Mouse (Mus musculus): ENCODE results near the gene Scap. TPM values are rescaled to one million over a fixed set of nuclear protein-coding genes. Genes with fewer than 3 reads are reported as not detected.

The Scap gene
- polyA plus RNA-seq (2011; ENCODE audit: insufficient read length, low read depth, missing spikeins), result 41.2 and 55.2 TPM in 2 replicates

DNA sequence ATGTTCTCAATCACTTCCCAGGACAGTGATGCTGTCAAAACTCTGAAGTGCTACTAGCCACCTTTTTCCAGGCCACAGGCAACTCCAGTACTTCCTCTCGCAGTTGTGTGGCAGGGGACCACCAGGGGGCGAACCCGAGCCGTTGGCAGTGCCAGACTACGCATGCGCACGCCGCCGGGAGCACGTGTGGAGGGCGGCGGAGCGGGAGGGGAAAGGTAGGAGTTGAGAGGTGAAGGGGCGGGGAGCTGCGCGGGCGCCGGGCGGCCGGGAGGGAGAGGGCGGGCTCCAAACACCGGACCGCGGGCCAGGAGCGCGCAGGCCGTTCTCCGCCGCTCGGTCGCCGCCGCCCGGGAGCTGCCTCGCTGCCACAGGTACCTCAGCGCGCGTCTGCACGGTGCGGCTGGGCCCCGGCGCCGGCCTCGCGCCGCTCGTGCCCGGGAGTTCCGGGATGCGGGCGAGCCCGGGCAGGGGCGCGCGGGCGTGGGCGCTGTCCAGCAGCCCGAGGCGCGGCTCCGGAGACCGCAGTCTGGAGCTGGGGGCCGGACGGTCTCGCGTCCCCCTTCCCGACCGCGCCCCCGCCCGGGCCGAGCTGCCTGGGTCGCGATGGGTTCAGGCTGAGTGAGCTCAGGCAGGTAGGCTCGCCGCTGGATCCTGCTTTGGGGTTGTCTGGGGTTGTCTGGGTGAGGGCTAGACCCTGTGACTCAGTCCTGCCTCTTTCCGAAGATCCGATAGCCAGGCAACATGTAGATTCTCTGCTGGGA, at the start of gene Scap:
Gene Scap (plus strand): TSS at position 154 of the 761 bp plus-strand sequence.
- Histone ChIP-seq H3K27ac (ENCODE audit: insufficient read depth, low read length) (no peak within 1 kb of the TSS), H3K4me3 (ENCODE audit: insufficient read depth, low read length) (peak within 1 kb of the TSS; percentile 83), H3K4me1 (ENCODE audit: control insufficient read depth, insufficient read depth, low read length) (peaks cover 7% of the 10 kb centered on the region)
- TF ChIP-seq POLR2A (IDR thresholded peaks at IDR 0.05; ENCODE audit: low read depth, low read length) (no peak), CTCF (IDR thresholded peaks at IDR 0.05; ENCODE audit: borderline replicate concordance, insufficient read depth, low read length) (peak; percentile 95)

DNA sequence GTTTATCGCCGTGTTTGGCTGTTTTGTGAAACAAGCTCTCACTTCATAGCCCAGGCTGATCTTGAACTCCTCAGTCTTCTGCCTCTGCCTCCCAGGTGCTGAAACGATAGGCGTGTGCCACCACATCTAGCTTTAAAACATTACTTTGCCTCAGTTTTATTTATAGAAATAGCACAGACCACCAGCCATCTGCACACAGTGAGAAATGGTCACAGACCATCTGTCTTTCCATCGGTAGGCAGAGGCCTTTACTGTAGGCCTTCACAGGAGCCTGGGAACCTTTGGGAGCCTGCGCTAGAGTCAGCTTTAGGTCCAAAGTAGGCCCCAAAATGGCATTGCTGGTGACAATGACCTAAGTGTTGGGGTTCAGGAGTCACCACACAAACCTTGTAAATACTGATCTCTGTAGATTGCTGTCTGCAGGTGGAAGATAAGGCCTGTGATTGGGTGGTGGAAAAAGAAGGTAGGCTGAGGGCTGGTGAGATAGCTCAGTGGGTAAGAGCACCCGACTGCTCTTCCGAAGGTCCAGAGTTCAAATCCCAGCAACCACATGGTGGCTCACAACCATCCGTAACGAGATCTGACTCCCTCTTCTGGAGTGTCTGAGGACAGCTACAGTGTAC, 48.9 kb upstream of the Scap start:
- Histone ChIP-seq H3K27ac (ENCODE audit: insufficient read depth, low read length) (no peak overlapping the region), H3K4me1 (ENCODE audit: control insufficient read depth, insufficient read depth, low read length) (no peaks in the 10 kb centered on the region), H3K4me3 (ENCODE audit: insufficient read depth, low read length) (no peak overlapping the region)
- TF ChIP-seq CTCF (IDR thresholded peaks at IDR 0.05; ENCODE audit: borderline replicate concordance, insufficient read depth, low read length), result no peak
- no peak for TF ChIP-seq POLR2A (IDR thresholded peaks at IDR 0.05; ENCODE audit: low read depth, low read length)

GRCm38 (mm10) chr9:110287321-110287924, 45.7 kb upstream of the Scap start:
- no peak overlapping the region for H3K4me3 ChIP-seq (ENCODE audit: insufficient read depth, low read length)
- no peak overlapping the region for H3K27ac ChIP-seq (ENCODE audit: insufficient read depth, low read length)
- TF ChIP-seq CTCF (IDR thresholded peaks at IDR 0.05; ENCODE audit: borderline replicate concordance, insufficient read depth, low read length) (no peak), POLR2A (IDR thresholded peaks at IDR 0.05; ENCODE audit: low read depth, low read length) (no peak)
- H3K4me1 ChIP-seq (ENCODE audit: control insufficient read depth, insufficient read depth, low read length), result no peaks in the 10 kb centered on the region

DNA sequence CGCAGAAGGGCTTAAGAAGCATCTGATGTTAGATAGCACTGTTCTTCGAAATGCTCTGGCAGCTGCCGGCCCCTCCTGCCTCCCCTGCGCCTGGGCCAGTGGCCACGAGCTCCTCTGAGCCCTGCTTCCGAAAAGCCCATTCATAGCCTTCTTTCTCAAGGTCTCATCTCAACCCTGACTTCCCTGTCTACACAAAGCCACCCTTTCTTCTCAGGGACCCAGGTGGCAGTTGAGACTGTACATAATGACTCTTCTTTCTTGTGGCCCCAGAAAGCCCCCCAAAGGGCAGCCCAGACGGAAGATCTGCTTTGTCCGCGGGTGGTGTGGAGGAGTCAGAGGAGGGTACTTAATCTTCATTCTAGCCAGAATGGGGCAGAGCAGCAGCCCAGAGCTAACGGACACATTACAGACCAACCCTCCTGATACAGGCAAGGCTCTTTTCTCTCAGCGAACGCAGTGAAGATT, 39.8 kb upstream of the Scap start:
- H3K4me3 ChIP-seq (ENCODE audit: insufficient read depth, low read length), result no peak overlapping the region
- H3K4me1 ChIP-seq (ENCODE audit: control insufficient read depth, insufficient read depth, low read length), result no peaks in the 10 kb centered on the region
- H3K27ac ChIP-seq (ENCODE audit: insufficient read depth, low read length), result no peak overlapping the region
- TF ChIP-seq POLR2A (IDR thresholded peaks at IDR 0.05; ENCODE audit: low read depth, low read length), result no peak
- TF ChIP-seq CTCF (IDR thresholded peaks at IDR 0.05; ENCODE audit: borderline replicate concordance, insufficient read depth, low read length), result no peak

- no peak for TF ChIP-seq POLR2A (IDR thresholded peaks at IDR 0.05; ENCODE audit: low read depth, low read length)
- no peak for TF ChIP-seq CTCF (IDR thresholded peaks at IDR 0.05; ENCODE audit: borderline replicate concordance, insufficient read depth, low read length)
- H3K4me1 ChIP-seq (ENCODE audit: control insufficient read depth, insufficient read depth, low read length), result no peaks in the 10 kb centered on the region
- no peak overlapping the region for H3K4me3 ChIP-seq (ENCODE audit: insufficient read depth, low read length)
- no peak overlapping the region for H3K27ac ChIP-seq (ENCODE audit: insufficient read depth, low read length)
These were observed 39.1 kb upstream of the Scap start for GRCm38 (mm10) chr9:110293873-110294415.

GRCm38 (mm10) chr9:110294786-110295185, 38.3 kb upstream of the Scap start:
- TF ChIP-seq CTCF (IDR thresholded peaks at IDR 0.05; ENCODE audit: borderline replicate concordance, insufficient read depth, low read length) (no peak), POLR2A (IDR thresholded peaks at IDR 0.05; ENCODE audit: low read depth, low read length) (no peak)
- Histone ChIP-seq H3K4me1 (ENCODE audit: control insufficient read depth, insufficient read depth, low read length) (no peaks in the 10 kb centered on the region), H3K27ac (ENCODE audit: insufficient read depth, low read length) (no peak overlapping the region), H3K4me3 (ENCODE audit: insufficient read depth, low read length) (no peak overlapping the region)

DNA sequence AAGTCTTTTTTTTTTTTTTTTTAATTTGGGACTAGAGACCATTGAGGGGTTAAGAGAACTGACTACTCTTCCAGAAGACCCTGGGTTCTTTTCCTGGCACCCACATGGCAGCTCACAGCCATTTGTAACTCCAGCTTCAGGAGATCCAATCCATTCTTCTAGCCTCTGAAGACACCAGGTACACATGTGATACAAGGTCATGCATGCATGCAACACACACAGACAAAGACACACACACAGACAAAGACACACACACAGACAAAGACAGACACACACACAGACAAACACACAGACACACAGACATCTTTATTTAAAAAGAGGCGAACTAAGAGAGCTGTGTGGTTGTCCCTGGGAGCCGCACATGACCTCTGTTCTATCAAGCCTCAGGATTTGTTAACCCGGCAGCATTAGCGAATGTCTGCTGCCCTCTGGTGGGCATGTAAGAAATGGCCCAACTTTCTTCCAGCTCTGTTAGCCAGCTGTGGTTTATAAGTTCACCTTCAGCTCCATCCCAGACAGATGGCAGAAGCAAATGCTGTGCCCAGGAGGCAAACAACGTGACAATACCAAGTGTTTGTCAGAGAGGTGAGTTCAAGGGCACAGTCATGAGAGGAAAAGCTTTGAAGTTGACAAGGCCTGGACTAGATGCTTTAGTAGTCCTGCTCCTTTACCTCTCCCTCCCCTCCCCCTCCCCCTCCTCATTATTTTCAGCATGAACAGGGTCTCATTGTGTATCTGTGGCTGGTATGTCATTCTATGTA, 36.0 kb upstream of the Scap start:
- TF ChIP-seq CTCF (IDR thresholded peaks at IDR 0.05; ENCODE audit: borderline replicate concordance, insufficient read depth, low read length), result peak; percentile 45; the same call in 1 of the 2 replicates
- TF ChIP-seq POLR2A (IDR thresholded peaks at IDR 0.05; ENCODE audit: low read depth, low read length), result no peak

GRCm38 (mm10) chr9:110304516-110304915, 28.6 kb upstream of the Scap start:
- Histone ChIP-seq H3K4me1 (ENCODE audit: control insufficient read depth, insufficient read depth, low read length) (peaks cover 4% of the 10 kb centered on the region; the same call in 1 of the 2 replicates), H3K27ac (ENCODE audit: insufficient read depth, low read length) (peak overlapping the region; percentile 12; the same call in 1 of the 2 replicates), H3K4me3 (ENCODE audit: insufficient read depth, low read length) (peak overlapping the region; percentile 60)
- TF ChIP-seq CTCF (IDR thresholded peaks at IDR 0.05; ENCODE audit: borderline replicate concordance, insufficient read depth, low read length) (no peak), POLR2A (IDR thresholded peaks at IDR 0.05; ENCODE audit: low read depth, low read length) (no peak)

More for the DNA sequence above, 36.0 kb upstream of the Scap start:
- no peak overlapping the region for H3K4me3 ChIP-seq (ENCODE audit: insufficient read depth, low read length)
- no peaks in the 10 kb centered on the region for H3K4me1 ChIP-seq (ENCODE audit: control insufficient read depth, insufficient read depth, low read length)
- no peak overlapping the region for H3K27ac ChIP-seq (ENCODE audit: insufficient read depth, low read length)

All from embryonic fibroblast, embryonic 13.5 days (primary cell).